Mouse (Mus musculus) liver, embryonic 14.5 days (tissue): ENCODE results near the gene Polr2f.

Experiments
- CTCF ChIP-seq: IDR thresholded peaks from 2 replicates; pipeline ENCODE4 v1.5.1; 2016; ENCODE audit warnings: antibody characterized with exemption, low read depth, control low read depth
- EP300 ChIP-seq: IDR thresholded peaks from 2 replicates; pipeline ENCODE4 v1.6.1; 2016; ENCODE audit warnings: antibody characterized with exemption, low read depth

DNA sequence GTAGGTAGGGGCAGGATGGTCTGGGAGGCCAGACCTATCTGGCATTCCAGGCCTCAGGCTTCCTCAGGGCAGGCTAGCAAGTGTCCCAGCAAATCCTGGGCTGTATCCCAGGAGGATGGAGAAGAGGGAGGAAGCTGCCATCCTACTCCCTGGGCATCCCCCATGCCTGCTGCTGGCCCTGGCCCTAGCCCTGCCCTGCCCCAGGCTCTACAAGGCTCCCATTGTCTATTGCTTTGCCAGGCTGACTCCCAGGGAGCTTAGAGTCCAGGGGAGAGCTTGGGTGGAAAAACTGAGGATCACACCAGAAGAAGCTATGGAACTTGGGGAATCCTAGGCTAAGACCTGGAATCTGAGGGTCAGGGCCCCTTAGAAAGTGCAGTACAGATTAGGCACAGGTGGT, 39.3 kb upstream of the Polr2f start:
- TF ChIP-seq CTCF (no peak), EP300 (no peak)
